Mouse (Mus musculus) layer of hippocampus, adult 2 months (tissue): ENCODE data around the gene Cemip2. TPM values are rescaled to one million over a fixed set of nuclear protein-coding genes. Genes with fewer than 3 reads are reported as not detected.
A peak's percentile ranks its signal among the peaks of the same experiment; 100 is the strongest.

ENCODE experiments used
- DNase-seq, 2 experiments: peaks; one replicate each; pipeline ENCODE4 v3.0.0; 2022; ENCODE audit warnings: low spot score in 2 of 2
- H3K27ac ChIP-seq: fragments of 200-600 bp; 2 replicates; pipeline ENCODE4 v1.8.1; 2022
- H3K4me3 ChIP-seq: fragments of 200-600 bp; 2 replicates; pipeline ENCODE4 v1.8.1; 2022; ENCODE audit warnings: mild to moderate bottlenecking
- CTCF ChIP-seq: fragments of 200-600 bp; conservative IDR thresholded peaks from 2 replicates; pipeline ENCODE4 v1.8.1; 2022; ENCODE audit warnings: antibody characterized with exemption, mild to moderate bottlenecking, moderate library complexity
- long read RNA-seq, 2 experiments: library from polyadenylated mRNA; stranded (forward); transcript quantifications; one replicate each; pipeline ENCODE4 v2.0.0; 2021; ENCODE audit warnings: borderline mapping rate in 2 of 2
- total RNA-seq, 2 experiments: library from RNA; stranded (reverse); gene quantifications; 2 replicates each; pipeline ENCODE4 v1.2.3; 2021

Gene Cemip2
- 10 to 100 TPM; 13.3 TPM for total RNA-seq
- long read RNA-seq, experiment 1, partial matches to known transcripts = 3 of 3 reads
- long read RNA-seq, experiment 1, other reads (novel, unspliced or antisense) = 0 of 3 reads
- long read RNA-seq, experiment 2, full-length matches to known transcripts = 2 of 7 reads
- long read RNA-seq, experiment 2, partial matches to known transcripts = 4 of 7 reads
- long read RNA-seq, experiment 2, other reads (novel, unspliced or antisense) = 1 of 7 reads

DNA sequence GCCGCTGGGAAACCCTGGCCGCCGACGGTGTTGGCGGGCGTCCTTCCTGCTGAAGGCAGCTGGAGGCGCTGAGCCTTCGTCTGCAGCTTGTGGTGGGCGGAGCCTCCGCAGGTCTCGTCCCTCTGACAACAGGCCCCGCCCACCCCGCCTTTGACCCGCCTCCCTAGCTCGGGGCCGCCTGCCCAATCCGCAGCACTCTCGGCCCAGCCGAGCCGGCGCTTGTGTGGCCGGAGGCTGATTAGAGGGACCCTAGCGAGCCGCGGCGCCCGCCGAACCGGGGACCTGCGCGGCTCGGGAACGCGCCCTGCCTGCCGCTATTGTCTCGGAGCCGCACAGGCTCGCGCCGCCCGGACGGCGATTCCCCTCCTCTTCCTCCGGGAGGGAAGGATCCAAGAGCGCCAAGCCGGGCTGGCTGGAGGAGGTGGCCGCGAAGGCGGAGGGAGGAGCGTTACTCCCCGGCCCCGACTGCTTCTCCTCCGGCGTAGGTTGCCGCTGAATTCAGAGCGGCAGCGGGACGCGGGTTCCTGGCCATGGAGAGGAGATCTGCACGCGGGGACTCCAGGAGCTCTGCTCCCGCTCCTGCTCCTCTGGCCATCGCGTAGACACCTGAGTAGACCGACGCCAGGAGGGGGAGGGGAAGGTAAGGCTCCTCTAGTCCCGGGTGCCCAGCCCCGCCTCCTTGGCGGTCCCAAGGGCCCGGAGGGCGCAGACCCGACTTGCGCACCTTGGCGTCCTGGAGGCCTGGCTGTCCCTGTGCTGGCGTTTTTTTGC, at the start of gene Cemip2:
Gene Cemip2 (plus strand): TSS at position 196 of the 771 bp plus-strand sequence.
- peak; percentile 73 for TF ChIP-seq CTCF
- H3K4me3 ChIP-seq = peak within 1 kb of the TSS; percentile 97
- DNase-seq = peak; percentile 93 to 95
- peak within 1 kb of the TSS; percentile 95 for H3K27ac ChIP-seq

DNA sequence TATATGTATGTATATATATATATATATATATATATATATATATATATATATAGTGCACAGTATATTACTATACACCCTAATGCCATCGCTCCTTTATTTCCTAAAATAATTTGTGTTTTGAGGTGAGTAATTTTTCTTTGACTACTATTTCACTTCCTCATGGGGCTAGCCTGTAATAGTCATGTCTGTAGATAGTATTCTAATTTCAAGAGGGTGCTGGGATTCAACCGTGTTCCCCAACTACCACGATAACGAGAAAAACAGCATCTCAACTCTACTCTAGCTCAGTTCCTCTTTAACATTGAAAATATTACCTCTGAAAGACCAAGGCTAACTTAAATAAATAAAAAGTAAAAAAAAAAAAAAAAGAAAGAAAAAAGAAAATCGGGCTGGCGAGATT, 49.8 kb upstream of the Cemip2 start:
- TF ChIP-seq CTCF = no peak
- Histone ChIP-seq H3K4me3 (no peak overlapping the region), H3K27ac (no peak overlapping the region)
- no peak for DNase-seq

DNA sequence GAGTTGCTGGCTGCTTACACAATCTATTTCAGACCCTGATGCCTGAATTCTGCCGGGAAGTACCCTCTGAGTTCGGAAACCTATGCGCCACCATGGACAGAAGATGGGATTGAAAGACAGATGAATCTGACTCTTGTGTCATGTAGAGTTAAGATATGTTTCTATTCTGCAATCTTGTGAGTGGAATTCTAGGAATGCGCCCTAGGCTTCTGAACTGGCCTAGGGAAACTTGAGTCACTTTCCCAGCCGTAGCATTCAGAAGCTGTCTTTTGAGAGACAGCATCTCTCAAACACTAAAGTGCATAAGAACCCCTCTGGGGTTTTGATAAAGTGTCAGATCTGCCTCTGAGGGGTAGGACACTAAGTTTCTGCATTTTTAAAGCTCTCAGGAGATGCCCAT, 46.3 kb upstream of the Cemip2 start:
- no peak overlapping the region for H3K27ac ChIP-seq
- no peak for DNase-seq
- no peak for TF ChIP-seq CTCF
- H3K4me3 ChIP-seq = no peak overlapping the region

DNA sequence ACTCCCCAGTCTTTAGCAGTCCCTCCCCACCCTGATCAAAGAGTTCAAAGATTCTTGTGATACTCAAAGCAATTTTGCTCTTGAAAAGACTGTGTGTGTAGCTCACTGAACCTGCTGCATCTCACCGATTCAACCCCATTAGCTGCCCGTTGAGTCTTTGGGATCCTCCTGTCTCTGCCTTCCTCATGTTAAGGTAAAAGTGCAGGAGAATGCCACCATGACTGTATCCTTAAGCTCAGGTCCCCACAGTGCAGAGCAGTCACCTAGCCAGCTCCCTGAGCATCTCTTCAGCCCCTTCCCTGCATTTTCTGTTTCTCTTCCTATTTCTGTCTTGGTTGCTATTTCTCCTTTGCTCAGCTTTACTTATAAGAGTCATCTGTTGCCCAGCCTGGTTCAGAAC, 45.0 kb upstream of the Cemip2 start:
- TF ChIP-seq CTCF = no peak

DNA sequence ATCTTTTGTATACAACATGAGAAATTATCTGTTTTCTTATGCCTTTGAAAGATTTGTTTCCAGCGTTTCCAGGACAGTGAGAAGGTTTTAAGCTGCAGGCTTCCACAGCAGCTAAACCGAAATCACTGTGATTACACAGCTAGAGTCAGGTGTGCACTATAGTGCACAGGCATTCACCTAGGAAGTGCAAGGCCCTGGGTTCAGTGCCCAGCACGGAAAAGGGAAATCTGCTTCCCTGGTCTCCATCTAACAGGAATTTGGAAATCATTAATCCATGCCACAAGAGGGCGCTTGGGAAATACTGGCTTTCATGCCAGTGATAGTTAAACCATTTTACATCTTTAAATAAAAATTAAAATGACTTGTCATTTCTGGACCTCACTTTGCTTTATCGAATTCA, 44.0 kb upstream of the Cemip2 start:
- peak; percentile 85 for TF ChIP-seq CTCF
- Histone ChIP-seq H3K27ac (no peak overlapping the region), H3K4me3 (no peak overlapping the region)
- DNase-seq = peak; percentile 52 to 66

More for the DNA sequence above, 45.0 kb upstream of the Cemip2 start:
- Histone ChIP-seq H3K4me3 (no peak overlapping the region), H3K27ac (no peak overlapping the region)
- DNase-seq = no peak

DNA sequence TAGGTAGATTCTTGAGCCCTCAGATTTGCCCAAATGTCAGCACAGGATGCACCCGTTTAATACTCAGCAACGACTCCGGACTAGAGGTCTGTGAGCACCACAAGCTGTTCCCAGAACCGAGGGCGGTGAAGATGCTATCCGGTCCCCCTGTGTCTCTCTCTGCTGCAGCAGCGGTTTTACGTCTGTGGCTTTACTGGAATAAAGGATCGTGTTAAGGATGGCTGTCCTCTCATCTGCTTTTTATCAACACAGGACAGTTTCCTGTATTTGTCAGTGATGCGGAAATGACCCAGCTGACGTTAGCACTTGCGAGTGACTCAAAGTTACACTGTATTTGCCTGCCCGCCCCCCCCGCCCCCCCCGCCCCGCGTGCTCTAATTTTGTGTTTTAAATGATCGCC, 40.7 kb upstream of the Cemip2 start:
- H3K27ac ChIP-seq = no peak overlapping the region
- TF ChIP-seq CTCF = no peak
- H3K4me3 ChIP-seq = no peak overlapping the region
- DNase-seq = no peak

DNA sequence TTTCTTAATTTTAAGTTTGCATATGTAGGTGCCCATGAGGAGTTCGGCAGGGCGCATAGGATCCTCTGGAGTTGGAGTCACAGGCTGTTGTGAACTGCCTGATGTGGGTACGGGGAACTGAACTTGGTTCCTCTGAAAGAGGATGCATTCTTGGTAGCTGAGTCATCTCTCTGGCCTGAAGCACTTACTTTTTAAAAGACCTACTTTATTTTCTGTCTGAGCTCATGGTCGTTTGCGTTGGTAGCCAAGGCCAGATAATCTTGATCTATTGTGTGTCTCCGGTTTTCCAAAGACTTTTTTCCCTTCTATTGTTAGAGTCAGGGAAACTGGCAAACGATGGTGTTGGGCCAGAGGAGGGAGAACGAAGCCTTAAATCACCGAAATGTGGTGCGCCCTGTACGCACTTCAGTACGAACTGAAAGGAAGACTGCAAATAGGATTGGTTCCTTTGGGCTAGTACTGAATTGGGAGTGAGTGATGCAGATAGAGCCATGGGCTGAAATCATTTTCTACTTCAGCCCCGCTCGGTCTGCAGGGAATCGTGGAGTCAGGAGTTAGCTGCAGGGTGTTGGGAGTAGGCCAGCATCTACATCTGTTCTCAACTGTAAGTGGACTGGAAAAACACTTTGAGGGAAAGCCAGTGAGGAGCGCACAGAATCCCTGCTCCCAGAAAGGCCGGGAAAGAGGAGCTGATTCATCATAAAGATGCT, 40.1 kb upstream of the Cemip2 start:
- peak overlapping the region; percentile 23; the same call in 1 of the 2 replicates for H3K4me3 ChIP-seq
- H3K27ac ChIP-seq = peak overlapping the region; percentile 43; the same call in 1 of the 2 replicates
- peak in 1 of 2 experiments; percentile 26 for DNase-seq
- no peak for TF ChIP-seq CTCF

DNA sequence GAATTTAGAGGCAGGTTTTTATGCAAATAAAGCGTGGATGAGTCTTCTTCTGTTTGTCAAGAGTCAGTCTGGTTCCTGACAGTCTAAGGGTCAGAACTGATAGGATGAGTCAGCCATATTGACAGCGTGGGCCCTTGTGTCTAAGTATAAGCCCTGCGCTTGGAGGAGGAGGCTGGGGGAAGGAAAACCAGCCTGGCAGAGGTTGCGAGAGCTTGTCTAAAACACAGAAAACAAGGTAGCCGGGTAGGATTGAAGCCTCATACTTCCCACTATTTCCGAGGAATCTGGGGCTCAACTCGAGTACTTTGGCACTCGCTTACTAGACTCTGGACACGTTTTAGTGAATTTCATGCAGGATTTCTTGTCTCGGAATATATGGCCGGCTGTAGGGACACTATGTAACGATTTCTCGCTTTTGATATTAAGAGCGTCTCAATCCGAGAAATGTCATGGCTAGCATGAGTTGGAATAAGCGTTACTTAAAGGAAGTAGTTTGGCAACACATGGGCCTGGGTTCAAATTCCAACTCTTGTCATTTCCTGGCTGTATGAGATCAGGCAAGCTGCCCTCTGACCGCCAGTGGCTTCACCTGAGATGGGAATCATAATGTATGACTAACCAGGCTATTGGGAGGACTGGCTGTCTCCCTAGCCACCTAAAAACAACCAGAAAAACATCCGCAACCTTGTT, 39.4 kb upstream of the Cemip2 start:
- no peak for TF ChIP-seq CTCF
- Histone ChIP-seq H3K4me3 (no peak overlapping the region; the same call in 1 of the 2 replicates), H3K27ac (peak overlapping the region; percentile 43; the same call in 1 of the 2 replicates)
- DNase-seq = no peak

DNA sequence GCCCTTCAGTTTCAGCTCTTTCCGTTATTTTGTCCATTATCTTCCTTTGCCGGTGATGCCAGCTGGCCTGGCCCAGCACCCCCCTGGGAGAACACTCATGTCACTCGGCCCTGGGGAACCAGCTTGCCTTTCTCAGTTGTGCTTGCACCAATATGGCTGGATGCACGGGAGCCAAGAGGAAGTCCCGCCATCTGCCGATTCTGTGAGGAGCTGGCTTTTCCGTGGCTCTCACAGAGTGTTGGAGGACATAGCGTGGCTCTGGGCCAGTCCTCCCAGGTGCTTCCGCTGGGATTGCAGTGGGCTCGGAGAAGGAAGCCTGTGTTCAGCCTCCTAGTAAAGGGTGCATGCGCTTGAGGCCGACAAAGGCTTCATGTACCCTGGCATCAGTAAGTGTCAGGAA, 36.0 kb upstream of the Cemip2 start:
- TF ChIP-seq CTCF = no peak
- H3K27ac ChIP-seq = peak overlapping the region; percentile 43; the same call in 1 of the 2 replicates
- peak; percentile 78 to 83 for DNase-seq
- H3K4me3 ChIP-seq = peak overlapping the region; percentile 22

DNA sequence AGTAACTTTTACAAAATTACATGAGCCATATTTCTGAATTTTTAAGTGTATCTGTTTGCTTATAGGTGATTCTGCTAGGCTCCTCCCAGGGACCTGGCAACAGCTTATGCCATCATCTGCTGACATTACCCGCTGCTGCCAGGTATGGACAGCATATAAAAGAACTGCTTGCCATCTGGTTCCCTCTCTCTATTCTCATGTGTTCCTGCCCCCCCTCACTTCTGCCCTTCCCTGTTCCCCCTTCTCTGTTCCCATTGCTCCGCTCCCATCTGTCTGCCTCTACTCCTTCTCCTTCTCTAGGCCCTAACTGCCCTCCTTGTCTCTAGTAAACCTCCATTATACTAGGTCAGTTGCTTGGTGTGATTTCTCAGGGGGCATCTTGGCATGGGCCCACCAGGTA, 32.6 kb upstream of the Cemip2 start:
- Histone ChIP-seq H3K4me3 (no peak overlapping the region), H3K27ac (no peak overlapping the region)
- TF ChIP-seq CTCF = no peak
- no peak for DNase-seq

DNA sequence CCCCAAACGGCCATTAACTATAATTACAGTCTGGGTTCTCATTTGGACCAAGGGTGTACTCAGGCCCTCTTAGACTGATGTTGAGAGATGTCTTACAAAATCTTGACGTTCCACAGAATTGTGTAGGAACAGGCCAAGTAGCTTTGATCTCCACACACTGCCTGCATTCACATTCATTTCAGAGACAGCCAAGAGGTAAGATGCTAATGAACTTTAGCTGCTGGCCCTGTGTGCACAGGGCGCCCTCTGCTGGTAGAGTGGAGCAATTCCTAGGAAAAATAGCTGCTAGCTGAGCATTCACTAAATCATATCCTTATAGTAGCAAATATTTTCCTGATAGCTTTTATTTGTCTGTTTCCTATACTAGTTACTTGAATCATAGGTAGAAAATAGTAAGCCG, 30.8 kb upstream of the Cemip2 start:
- H3K27ac ChIP-seq = no peak overlapping the region
- H3K4me3 ChIP-seq = no peak overlapping the region
- DNase-seq = peak; percentile 52 to 73
- peak; percentile 97 for TF ChIP-seq CTCF

DNA sequence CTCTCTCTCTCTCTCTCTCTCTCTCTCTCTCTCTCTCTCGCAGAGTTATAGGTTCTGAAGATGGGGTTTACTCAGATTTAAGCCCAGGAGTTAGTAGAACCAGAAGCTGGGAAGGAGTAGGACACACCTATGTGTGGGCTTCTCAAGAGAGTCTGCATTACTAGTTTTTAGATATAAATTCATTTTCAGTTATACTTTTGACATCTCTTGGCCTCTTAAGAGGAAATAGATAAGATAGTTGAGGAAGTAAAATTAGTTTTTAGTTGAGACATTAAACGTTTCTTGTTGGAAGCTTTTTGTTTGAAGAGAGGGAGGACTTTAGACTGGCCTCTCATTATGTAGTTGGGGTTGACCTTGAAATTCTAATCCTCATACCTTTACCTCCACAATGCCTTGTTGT, 28.0 kb upstream of the Cemip2 start:
- no peak for DNase-seq
- no peak overlapping the region for H3K27ac ChIP-seq
- no peak overlapping the region for H3K4me3 ChIP-seq
- TF ChIP-seq CTCF = no peak

DNA sequence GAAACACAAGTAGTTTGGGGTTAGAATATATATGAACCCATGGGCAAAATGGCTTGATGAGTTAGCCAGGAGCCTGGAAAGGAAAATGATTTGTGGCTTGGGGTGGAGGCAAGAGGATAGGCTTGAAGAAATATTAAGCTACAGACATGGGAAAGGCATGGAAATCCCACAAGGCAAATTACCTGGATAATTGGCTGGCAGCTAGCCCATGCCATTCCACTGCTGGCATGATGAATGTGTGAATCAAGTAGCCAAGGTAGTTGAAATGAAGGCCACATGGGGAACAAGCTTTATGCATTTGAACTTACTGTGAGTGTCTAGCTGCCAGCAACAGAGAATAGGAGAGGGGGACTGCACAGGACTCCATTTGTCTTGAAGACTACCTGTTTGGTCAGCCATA, 16.5 kb upstream of the Cemip2 start:
- Histone ChIP-seq H3K4me3 (no peak overlapping the region), H3K27ac (no peak overlapping the region)
- TF ChIP-seq CTCF = no peak
- no peak for DNase-seq
